Mouse (Mus musculus) lung, postnatal 0 days (tissue): ENCODE results near the gene Rerg.

ENCODE experiments used
- CTCF ChIP-seq: IDR thresholded peaks from 2 replicates; pipeline ENCODE4 v1.5.1; 2016; ENCODE audit warnings: antibody characterized with exemption, mild to moderate bottlenecking
- EP300 ChIP-seq: IDR thresholded peaks from 2 replicates; pipeline ENCODE4 v1.6.1; 2016; ENCODE audit warnings: antibody characterized with exemption, mild to moderate bottlenecking, control low read depth

DNA sequence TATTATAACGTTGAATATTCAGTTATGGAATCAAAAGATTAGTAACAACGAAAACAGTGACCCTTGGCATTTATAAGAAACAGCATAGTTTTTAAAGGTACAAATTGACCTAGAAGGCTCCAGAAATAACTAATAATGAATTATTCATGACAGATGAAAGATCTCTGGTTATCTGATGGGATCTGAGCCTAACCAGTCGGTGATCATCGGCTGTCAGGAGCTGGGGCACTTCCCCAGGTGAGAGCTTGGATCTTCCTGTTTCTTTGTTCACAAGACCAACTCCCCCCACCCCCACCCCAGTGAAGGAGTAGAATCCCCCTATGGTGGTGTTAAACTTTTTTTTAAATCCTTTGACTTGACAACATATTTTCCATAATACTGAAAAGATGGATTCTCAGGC is 20.5 kb downstream of the Rerg start:
- TF ChIP-seq CTCF (no peak), EP300 (no peak)
